In the genomic region with DNA sequence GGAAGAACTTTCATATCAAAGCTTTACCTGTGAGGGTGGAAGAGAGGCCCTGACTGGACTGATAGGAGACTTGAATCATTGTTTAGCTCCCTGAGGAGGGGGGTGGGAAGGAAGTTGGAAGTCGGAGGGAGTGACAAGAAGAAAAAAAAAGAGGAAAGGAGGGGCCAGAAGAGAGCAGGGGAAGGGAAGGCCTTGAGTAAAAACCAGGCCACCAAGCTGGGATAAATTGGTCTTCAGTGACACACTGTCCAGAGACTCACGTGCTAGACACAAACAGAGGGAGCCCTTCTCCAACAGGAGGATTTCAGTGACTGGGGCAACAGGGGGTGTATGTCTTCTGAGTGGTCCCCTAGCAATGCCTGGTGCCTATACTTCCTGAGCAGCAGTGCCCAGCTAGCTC, we compare ENCODE assay signal across 12 mouse cellular contexts.
DNase-seq lines count a peak whose midpoint lies in the region; ATAC-seq lines count a peak whose summit lies in the region.
"Had no signal": no experiment of that assay in that cellular context is flagged by ENCODE, and none has a peak within 500 bp of the region (broad histone marks: within the 10 kb centered on the region; RNA-seq: fewer than 3 reads in every experiment).

No protein-coding gene starts in this region.

- no peaks in the 10 kb centered on the region for H3K36me3 ChIP-seq in forebrain, embryonic 13.5 days (ENCODE audit: poor library complexity, severe bottlenecking)
- H3K36me3 ChIP-seq in forebrain, embryonic 12.5 days (replicated peaks), result no peaks in the 10 kb centered on the region
- H3K36me3 ChIP-seq in hindbrain, embryonic 12.5 days, result no peaks in the 10 kb centered on the region
- H3K36me3 ChIP-seq in hindbrain, embryonic 11.5 days (ENCODE audit: control insufficient read depth, insufficient read depth, low read length), result no peaks in the 10 kb centered on the region
- H3K36me3 ChIP-seq in stomach, embryonic 16.5 days (ENCODE audit: control insufficient read depth, insufficient read depth, low read length), result no peaks in the 10 kb centered on the region
- H3K36me3 ChIP-seq: liver, embryonic 13.5 days had no signal

- H3K27me3 ChIP-seq in forebrain, embryonic 13.5 days, result peaks cover 9% of the 10 kb centered on the region; the same call in 1 of the 2 replicates
- H3K27me3 ChIP-seq in forebrain, embryonic 12.5 days, result peaks cover 26% of the 10 kb centered on the region
- no peaks in the 10 kb centered on the region for H3K27me3 ChIP-seq in hindbrain, embryonic 12.5 days
- H3K27me3 ChIP-seq in hindbrain, embryonic 11.5 days (ENCODE audit: control insufficient read depth, insufficient read depth, low read length), result 0 out of 2 replicates have a peak, but pooled peaks cover 2% of the 10 kb centered on the region
- H3K27me3 ChIP-seq in stomach, embryonic 16.5 days (ENCODE audit: control insufficient read depth, insufficient read depth, low read length), result no peaks in the 10 kb centered on the region
- H3K27me3 ChIP-seq: liver, embryonic 13.5 days had no signal

- 46% methylated on average over 2 of the region's 2 CpGs for WGBS in forebrain, embryonic 13.5 days
- WGBS in forebrain, embryonic 12.5 days, result 43% methylated on average over 2 of the region's 2 CpGs
- 26% methylated on average over 2 of the region's 2 CpGs for WGBS in hindbrain, embryonic 12.5 days
- WGBS in hindbrain, embryonic 11.5 days, result 46% methylated on average over 2 of the region's 2 CpGs
- 19% methylated on average over 2 of the region's 2 CpGs for WGBS in stomach, embryonic 16.5 days

- peaks cover 21% of the 10 kb centered on the region for H3K4me1 ChIP-seq in forebrain, embryonic 13.5 days
- peaks cover 13% of the 10 kb centered on the region for H3K4me1 ChIP-seq in forebrain, embryonic 12.5 days
- peaks cover 27% of the 10 kb centered on the region for H3K4me1 ChIP-seq in hindbrain, embryonic 12.5 days
- H3K4me1 ChIP-seq in hindbrain, embryonic 11.5 days (replicated peaks; ENCODE audit: control insufficient read depth, insufficient read depth, low read length), result 0 out of 2 replicates have a peak, but pooled peaks cover 2% of the 10 kb centered on the region
- peaks cover 16% of the 10 kb centered on the region for H3K4me1 ChIP-seq in stomach, embryonic 16.5 days (ENCODE audit: control insufficient read depth, insufficient read depth, low read length)
- H3K4me1 ChIP-seq: liver, embryonic 13.5 days had no signal

- no peak overlapping the region for H3K9ac ChIP-seq in forebrain, embryonic 13.5 days
- H3K9ac ChIP-seq in forebrain, embryonic 12.5 days, result no peak overlapping the region
- H3K9ac ChIP-seq in hindbrain, embryonic 12.5 days, result no peak overlapping the region
- no peak overlapping the region for H3K9ac ChIP-seq in hindbrain, embryonic 11.5 days (ENCODE audit: low read depth, low read length)
- no peak overlapping the region for H3K9ac ChIP-seq in stomach, embryonic 16.5 days (ENCODE audit: low read length)
- H3K9ac ChIP-seq: liver, embryonic 13.5 days had no signal

- no peak overlapping the region for H3K4me2 ChIP-seq in forebrain, embryonic 13.5 days
- H3K4me2 ChIP-seq in forebrain, embryonic 12.5 days, result no peak overlapping the region
- H3K4me2 ChIP-seq in hindbrain, embryonic 12.5 days (replicated peaks), result no peak overlapping the region
- H3K4me2 ChIP-seq in hindbrain, embryonic 11.5 days (replicated peaks; ENCODE audit: low read depth, low read length), result no peak overlapping the region
- H3K4me2 ChIP-seq in stomach, embryonic 16.5 days (ENCODE audit: low read depth, low read length), result no peak overlapping the region
- H3K4me2 ChIP-seq: liver, embryonic 13.5 days had no signal

- H3K27ac ChIP-seq in forebrain, embryonic 13.5 days, result peak overlapping the region; percentile 17; the same call in 1 of the 2 replicates
- H3K27ac ChIP-seq in forebrain, embryonic 12.5 days, result no peak overlapping the region
- H3K27ac ChIP-seq in hindbrain, embryonic 12.5 days, result 0 out of 2 replicates have a peak overlapping the region, but pooled peaks have one; percentile 35
- H3K27ac ChIP-seq in hindbrain, embryonic 11.5 days (ENCODE audit: low read depth, low read length), result no peak overlapping the region
- peak overlapping the region; percentile 73 for H3K27ac ChIP-seq in stomach, embryonic 16.5 days (ENCODE audit: low read length)
- H3K27ac ChIP-seq: liver, embryonic 13.5 days; macrophage had no signal

- no peak for ATAC-seq in forebrain, embryonic 13.5 days
- no peak for ATAC-seq in forebrain, embryonic 12.5 days (ENCODE audit: low FRiP score)
- ATAC-seq in hindbrain, embryonic 12.5 days (ENCODE audit: low FRiP score), result no peak
- no peak for ATAC-seq in hindbrain, embryonic 11.5 days (ENCODE audit: low FRiP score)
- ATAC-seq in stomach, embryonic 16.5 days (ENCODE audit: insufficient read depth, low FRiP score), result no peak

- DNase-seq in hindbrain, embryonic 11.5 days (ENCODE audit: low spot score), result no peak
- peak; percentile 28 for DNase-seq in retina, postnatal 1 day
- no peak for DNase-seq in retina, embryonic 14.5 days (ENCODE audit: low spot score)
- DNase-seq in adrenal gland, adult 2 months, result no peak
- DNase-seq: cerebellum, adult 2 months; kidney, postnatal 36 days; liver, embryonic 13.5 days had no signal

- H3K4me3 ChIP-seq in forebrain, embryonic 13.5 days, result no peak overlapping the region
- no peak overlapping the region for H3K4me3 ChIP-seq in forebrain, embryonic 12.5 days (replicated peaks)
- no peak overlapping the region for H3K4me3 ChIP-seq in hindbrain, embryonic 12.5 days
- H3K4me3 ChIP-seq in hindbrain, embryonic 11.5 days (ENCODE audit: low read depth, low read length), result no peak overlapping the region
- no peak overlapping the region for H3K4me3 ChIP-seq in stomach, embryonic 16.5 days (replicated peaks; ENCODE audit: low read length)
- H3K4me3 ChIP-seq: liver, embryonic 13.5 days had no signal

- no peaks in the 10 kb centered on the region for H3K9me3 ChIP-seq in forebrain, embryonic 13.5 days (replicated peaks)
- no peaks in the 10 kb centered on the region for H3K9me3 ChIP-seq in forebrain, embryonic 12.5 days
- H3K9me3 ChIP-seq in hindbrain, embryonic 12.5 days (replicated peaks), result no peaks in the 10 kb centered on the region
- no peaks in the 10 kb centered on the region for H3K9me3 ChIP-seq in hindbrain, embryonic 11.5 days (ENCODE audit: control insufficient read depth, low read length)
- no peaks in the 10 kb centered on the region for H3K9me3 ChIP-seq in stomach, embryonic 16.5 days (replicated peaks; ENCODE audit: control insufficient read depth, low read length)
- H3K9me3 ChIP-seq: liver, embryonic 13.5 days had no signal

Comparison
In these comparisons a context has a peak if more than half of its experiments do, and no peak if none do; other contexts are left out.
1. H3K27ac ChIP-seq: peak in forebrain, embryonic 13.5 days (single experiment), hindbrain, embryonic 12.5 days (single experiment) and stomach, embryonic 16.5 days (single experiment); none in forebrain, embryonic 12.5 days (single experiment) and hindbrain, embryonic 11.5 days (single experiment).